Mouse (Mus musculus): ENCODE results near the gene A430005L14Rik.

DNA sequence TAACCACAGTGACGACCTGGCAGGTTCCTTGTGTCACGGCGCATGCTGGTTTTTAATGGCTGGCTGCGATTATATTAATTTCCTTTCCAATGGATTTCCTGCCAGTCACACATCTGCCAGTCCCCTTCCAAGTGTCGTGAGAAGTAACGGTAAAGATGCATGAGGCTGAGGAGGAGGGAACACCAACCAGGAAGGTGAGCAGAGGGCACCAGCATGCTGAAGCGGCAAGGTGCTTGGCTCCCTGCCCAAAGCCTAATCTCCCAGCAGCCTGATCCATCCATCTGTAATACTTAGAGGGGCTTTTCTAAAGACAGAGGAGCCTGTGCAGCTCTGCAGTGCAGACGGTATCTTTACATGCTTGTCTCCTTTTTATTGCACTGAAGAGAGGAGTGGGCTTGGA, 1.4 kb upstream of the A430005L14Rik start:
- no peak for TF ChIP-seq EP300 (IDR thresholded peaks at IDR 0.05; ENCODE audit: low read depth)
- no peak for TF ChIP-seq CTCF (IDR thresholded peaks at IDR 0.05; ENCODE audit: low read depth)

All from liver, embryonic 14.5 days (tissue).